Mouse (Mus musculus) monocyte, adult 2 months (primary cell): Measurements from ENCODE around the gene Tkt.
A peak's percentile ranks its signal among the peaks of the same experiment; 100 is the strongest.
"Not testable (repeated sequence)": the region's sequence is repeated elsewhere in the genome, so short reads cannot be mapped to it uniquely, and the experiment has no call there.

Experiments used
- DNase-seq, 2 experiments: peaks; one replicate each; pipeline ENCODE4 v3.0.0; 2022; ENCODE audit warnings: low spot score in 2 of 2, low read depth in 1 of 2

The Tkt gene

DNA sequence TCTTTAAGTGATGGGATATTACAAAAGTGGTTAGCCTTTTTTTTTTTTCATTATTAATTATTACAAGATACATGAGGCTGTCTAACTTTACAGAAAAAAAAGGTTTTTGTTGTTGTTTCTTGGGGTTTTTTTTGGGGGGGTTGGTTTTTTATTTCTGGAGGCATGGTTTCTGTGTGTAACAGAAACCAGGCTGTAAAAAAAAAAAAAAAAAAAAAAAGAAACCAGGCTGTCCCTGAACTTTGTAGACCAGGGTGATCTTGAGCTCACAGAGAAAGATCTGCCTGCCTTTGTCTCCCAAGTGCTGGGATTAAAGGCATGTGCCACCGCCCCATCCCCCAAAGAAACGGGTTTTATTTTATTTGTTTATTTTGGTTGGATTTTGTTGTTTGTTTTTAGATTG is 3.8 kb downstream of the Tkt start:
- no peak for DNase-seq

DNA sequence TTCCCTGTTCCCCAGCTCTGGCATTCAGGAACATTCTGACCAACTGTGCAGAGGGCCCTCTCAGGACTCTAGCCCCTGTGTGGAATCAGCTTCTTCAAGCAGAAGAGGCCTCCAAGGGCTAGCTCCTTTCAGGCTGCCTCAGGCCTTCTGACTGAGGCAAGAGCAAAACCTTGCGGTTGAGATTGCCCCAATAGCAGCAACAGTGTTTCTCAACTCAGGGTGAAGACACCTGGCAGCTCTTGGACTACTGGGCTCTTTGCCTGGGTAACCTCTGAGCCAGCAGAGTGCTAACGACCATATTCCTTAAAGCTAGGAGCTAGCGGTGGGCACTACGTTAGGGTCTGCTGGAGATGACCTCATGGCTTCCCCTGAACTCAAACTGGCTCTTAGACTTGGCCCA is 5.0 kb downstream of the Tkt start:
- no peak for DNase-seq

DNA sequence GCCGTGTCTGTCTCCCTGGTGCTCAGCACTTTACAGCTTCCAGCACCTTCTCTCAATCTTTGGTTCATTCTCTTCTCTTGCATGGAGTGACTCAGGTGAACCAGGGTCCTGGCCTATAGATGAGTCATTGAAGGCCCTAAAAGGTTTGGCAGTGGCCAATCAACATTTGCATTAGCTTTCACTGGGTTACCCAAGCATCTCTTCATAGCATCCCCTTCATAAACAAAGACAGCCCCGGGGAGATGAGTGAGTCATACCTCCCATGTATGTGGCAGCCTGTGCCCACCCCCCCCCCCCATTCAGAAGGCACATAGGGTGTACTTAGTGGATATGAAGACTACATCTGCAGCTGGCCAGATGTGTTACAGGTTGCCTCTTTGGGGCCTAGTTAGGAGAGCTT is 8.5 kb downstream of the Tkt start:
- DNase-seq: no peak

DNA sequence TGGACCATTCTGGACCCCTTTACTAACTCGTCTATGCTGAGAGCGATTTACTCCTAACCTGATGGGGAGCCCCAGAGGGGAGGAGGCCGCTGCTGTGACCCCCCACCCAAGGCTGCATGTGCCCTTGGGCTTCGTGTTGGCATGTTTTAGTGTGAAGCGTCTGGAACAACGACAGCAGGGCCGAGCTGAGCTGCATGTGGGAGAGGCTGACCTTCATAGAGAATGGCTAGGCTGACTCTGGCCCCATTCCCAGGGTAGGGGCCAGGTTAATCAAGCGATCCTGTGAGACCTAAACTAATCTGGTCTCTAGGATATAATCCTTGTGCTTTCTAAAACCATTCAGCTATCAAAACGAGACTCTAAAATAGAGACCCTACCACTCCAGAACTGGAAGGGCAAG is 9.6 kb downstream of the Tkt start:
- no peak for DNase-seq

DNA sequence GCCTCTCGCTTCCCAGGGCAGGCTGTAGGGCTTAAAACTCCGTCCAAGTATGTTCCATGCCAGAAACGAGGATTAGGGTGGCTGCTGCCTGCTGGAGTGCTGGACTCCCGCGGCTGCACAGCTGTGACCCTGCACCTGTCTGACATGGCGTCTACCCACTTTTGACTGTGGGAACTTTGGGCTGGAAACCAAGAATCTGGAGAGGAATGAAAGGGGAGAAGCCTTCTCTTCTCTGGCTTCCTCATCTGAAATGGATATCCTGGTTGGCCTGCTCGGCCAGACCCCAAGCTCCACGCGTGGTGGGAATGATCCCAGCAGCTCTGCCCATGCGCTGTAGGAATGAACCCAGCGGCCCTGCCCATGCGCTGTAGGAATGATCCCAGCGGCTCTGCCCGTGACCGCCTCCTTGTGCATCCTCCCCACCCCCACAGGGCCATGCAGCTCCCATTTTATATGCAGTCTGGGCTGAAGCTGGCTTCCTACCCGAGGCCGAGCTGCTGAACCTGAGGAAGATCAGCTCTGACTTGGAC is 11.2 kb downstream of the Tkt start:
- DNase-seq: no peak

DNA sequence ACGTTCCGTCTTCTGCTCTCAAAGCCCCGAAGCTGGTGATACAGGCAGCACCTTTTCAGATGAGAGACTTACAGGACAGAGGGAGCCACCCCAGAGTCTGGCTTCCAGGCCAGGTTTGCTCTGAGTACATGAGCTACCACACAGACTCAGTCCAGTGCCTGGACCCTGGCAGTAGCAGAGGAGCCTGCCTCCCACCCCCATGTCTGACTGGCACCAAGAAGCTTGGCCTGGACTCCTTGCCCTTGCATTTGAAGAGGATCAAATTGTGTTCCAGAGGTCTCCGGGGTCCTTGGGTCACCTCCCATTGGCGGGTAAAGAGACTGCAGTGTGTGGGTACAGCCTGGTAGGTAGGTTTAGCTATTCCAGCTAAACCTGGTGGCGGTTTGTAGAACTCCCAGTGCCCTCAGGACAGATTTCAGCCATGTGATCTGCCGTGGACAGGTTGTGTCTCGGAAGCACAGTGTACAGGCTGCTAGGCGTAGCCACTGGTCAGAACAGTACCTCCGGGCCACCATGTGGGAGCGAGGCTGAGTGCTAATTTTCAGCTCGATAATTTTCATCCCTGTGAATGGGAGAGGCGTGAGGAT is 12.7 kb downstream of the Tkt start:
- DNase-seq: no peak

- no peak for DNase-seq
These were observed 13.5 kb downstream of the Tkt start for GRCm38 (mm10) chr14:30561470-30562187.

- DNase-seq: no peak
These were observed 14.2 kb downstream of the Tkt start for GRCm38 (mm10) chr14:30562343-30562742.

GRCm38 (mm10) chr14:30564451-30564850 is 16.3 kb downstream of the Tkt start:
- no peak for DNase-seq

- DNase-seq: no peak
These were observed 18.2 kb downstream of the Tkt start for GRCm38 (mm10) chr14:30566317-30566716.

- no peak for DNase-seq
These were observed 19.9 kb downstream of the Tkt start for GRCm38 (mm10) chr14:30568016-30568415.

- no peak for DNase-seq
These were observed 22.1 kb downstream of the Tkt start for GRCm38 (mm10) chr14:30570303-30570702.

GRCm38 (mm10) chr14:30572253-30572652 is 24.1 kb downstream of the Tkt start:
- no peak for DNase-seq

DNA sequence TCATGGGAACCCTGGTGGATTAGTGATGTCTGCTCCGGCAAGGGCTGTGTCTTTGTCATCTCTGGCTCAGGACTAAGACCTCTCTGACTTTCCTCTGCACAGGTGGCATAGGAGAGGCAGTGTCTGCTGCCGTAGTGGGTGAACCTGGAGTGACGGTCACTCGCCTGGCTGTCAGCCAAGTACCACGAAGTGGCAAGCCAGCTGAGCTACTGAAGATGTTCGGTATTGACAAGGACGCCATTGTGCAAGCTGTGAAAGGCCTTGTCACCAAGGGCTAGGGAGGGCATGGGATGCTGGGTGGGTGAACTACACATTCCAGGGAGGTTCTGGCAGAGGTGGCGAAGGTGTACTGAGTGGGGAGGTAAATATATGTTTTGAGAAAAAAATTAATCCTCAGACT is 25.1 kb downstream of the Tkt start:
- no peak for DNase-seq

GRCm38 (mm10) chr14:30573983-30574584 is 25.9 kb downstream of the Tkt start:
- peak in 1 of 2 experiments; percentile 76 for DNase-seq

DNA sequence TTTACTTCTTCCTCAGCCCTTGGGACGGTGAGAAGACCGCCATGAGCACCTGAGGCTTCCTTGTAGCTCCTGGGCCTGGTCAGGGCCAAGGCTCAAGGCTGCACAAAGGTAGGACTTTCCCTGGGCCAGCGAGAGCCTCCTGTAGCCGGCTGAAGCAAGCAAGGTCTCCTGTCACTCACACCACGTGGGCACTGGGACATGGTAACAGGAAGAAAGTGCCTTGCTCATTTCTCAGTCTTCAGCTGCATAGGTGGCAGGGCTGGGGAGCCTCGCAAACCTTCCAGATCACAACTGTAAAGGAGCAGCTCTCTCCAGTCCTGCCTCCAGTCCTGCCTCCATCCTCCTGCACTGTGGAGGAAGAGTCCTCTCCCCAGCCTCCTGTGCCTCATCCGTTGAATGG is 27.6 kb downstream of the Tkt start:
- DNase-seq: no peak

DNA sequence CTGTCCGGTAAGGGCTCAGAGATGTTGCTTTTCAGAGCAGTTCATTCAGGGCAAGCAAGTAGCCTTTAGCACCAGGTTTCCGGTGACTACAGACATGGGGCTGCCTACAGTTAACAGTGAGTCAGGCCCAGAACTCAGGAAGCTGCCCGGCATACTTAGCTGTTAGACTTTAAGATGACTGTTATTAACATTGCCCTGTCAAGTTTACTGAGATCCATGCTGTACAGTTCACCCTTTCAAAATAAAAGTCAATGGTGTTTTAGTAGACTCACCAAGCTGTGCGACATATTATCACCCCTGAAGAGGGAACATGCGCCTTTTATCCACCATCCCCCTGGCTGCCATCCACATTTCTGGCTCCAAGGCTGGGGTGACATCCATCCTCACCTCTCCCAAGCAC is 28.1 kb downstream of the Tkt start:
- no peak for DNase-seq

- not testable (repeated sequence) for DNase-seq
These were observed 29.3 kb downstream of the Tkt start for GRCm38 (mm10) chr14:30577303-30578062.

DNA sequence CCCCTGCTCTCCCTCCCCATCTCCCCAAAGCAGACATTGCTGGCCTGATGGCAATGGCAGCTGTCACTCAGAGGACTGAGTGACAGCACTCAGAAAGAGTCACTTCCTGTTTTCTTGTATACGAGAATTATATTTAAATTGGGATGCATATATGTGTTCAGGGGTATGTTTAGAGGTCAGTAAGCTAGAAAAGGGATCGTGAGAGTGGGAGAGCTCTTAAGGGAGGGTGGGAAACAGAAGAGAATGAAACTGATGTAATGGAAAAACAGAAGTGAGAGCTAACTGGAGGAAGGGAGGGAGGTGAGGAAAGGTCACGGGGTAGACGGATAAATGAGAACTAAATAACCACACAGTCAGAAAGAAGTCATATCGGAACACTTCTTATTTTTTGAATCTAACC is 31.0 kb downstream of the Tkt start:
- peak in 1 of 2 experiments; percentile 33 for DNase-seq

- DNase-seq: no peak
These were observed 31.7 kb downstream of the Tkt start for GRCm38 (mm10) chr14:30579882-30580281.

- no peak for DNase-seq
These were observed 33.1 kb downstream of the Tkt start for GRCm38 (mm10) chr14:30581238-30581637.

DNA sequence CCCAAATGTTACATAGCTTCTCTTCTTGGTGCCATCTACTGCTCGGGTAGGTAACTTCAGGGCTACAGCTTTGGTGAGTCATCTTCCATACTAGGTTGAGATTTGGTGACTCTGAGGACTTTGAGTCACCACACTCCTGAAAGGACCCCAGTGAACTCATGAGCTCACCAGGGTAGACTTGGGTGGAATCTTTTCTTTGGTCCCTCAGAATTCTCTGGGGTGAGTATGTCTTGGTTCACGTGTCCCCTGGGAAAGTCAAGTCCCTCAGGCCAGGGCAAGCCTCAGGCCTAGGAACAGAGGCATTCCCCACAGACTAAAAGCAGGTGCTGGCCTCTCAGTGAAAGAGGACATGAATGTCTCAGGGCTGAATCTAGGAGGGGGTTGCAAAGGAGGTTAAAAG is 35.9 kb downstream of the Tkt start:
- DNase-seq: no peak
